Mouse (Mus musculus): ENCODE measurements around the gene Olfr825. TPM values are rescaled to one million over a fixed set of nuclear protein-coding genes. Genes with fewer than 3 reads are reported as not detected.

Gene Olfr825
- total and polyA plus RNA-seq, 2 experiments from 2014 or later, result not detected

Other genes with a start within 250 kb of the Olfr825 start
- not detected in 2 replicates for gene Olfr818, start 217.7 kb downstream of the Olfr825 start, total RNA-seq (2014; rRNA removed)
- not detected in 2 replicates for gene Olfr818, start 217.7 kb downstream of the Olfr825 start, polyA plus RNA-seq (2015; fragmentation: Nextera tagmentation; extraction: Ambion mirVana)
- gene Olfr819, start 199.5 kb downstream of the Olfr825 start, total RNA-seq (2014; rRNA removed), result not detected in 2 replicates
- not detected in 2 replicates for gene Olfr819, start 199.5 kb downstream of the Olfr825 start, polyA plus RNA-seq (2015; fragmentation: Nextera tagmentation; extraction: Ambion mirVana)
- gene Olfr247, start 190.6 kb downstream of the Olfr825 start, total RNA-seq (2014; rRNA removed), result not detected in 2 replicates
- not detected in 2 replicates for gene Olfr247, start 190.6 kb downstream of the Olfr825 start, polyA plus RNA-seq (2015; fragmentation: Nextera tagmentation; extraction: Ambion mirVana)
- gene Gm10310, start 181.7 kb downstream of the Olfr825 start, total RNA-seq (2014; rRNA removed), result not detected in 2 replicates
- gene Gm10310, start 181.7 kb downstream of the Olfr825 start, polyA plus RNA-seq (2015; fragmentation: Nextera tagmentation; extraction: Ambion mirVana), result not detected in 2 replicates
- gene Olfr820, start 154.1 kb downstream of the Olfr825 start, total RNA-seq (2014; rRNA removed), result not detected in 2 replicates
- not detected in 2 replicates for gene Olfr820, start 154.1 kb downstream of the Olfr825 start, polyA plus RNA-seq (2015; fragmentation: Nextera tagmentation; extraction: Ambion mirVana)
- not detected in 2 replicates for gene Olfr821, start 136.4 kb downstream of the Olfr825 start, total RNA-seq (2014; rRNA removed)
- gene Olfr821, start 136.4 kb downstream of the Olfr825 start, polyA plus RNA-seq (2015; fragmentation: Nextera tagmentation; extraction: Ambion mirVana), result not detected in 2 replicates
- gene Olfr822, start 95.6 kb downstream of the Olfr825 start, total RNA-seq (2014; rRNA removed), result not detected in 2 replicates
- gene Olfr822, start 95.6 kb downstream of the Olfr825 start, polyA plus RNA-seq (2015; fragmentation: Nextera tagmentation; extraction: Ambion mirVana), result not detected in 2 replicates
- gene Olfr823, start 51.4 kb downstream of the Olfr825 start, total RNA-seq (2014; rRNA removed), result not detected in 2 replicates
- gene Olfr823, start 51.4 kb downstream of the Olfr825 start, polyA plus RNA-seq (2015; fragmentation: Nextera tagmentation; extraction: Ambion mirVana), result not detected in 2 replicates
- gene Olfr824, start 36.8 kb downstream of the Olfr825 start, total RNA-seq (2014; rRNA removed), result not detected in 2 replicates
- not detected in 2 replicates for gene Olfr824, start 36.8 kb downstream of the Olfr825 start, polyA plus RNA-seq (2015; fragmentation: Nextera tagmentation; extraction: Ambion mirVana)
- not detected in 2 replicates for gene Olfr826, start 17.4 kb upstream of the Olfr825 start, total RNA-seq (2014; rRNA removed)
- gene Olfr826, start 17.4 kb upstream of the Olfr825 start, polyA plus RNA-seq (2015; fragmentation: Nextera tagmentation; extraction: Ambion mirVana), result not detected in 2 replicates
- gene Olfr827, start 47.6 kb upstream of the Olfr825 start, total RNA-seq (2014; rRNA removed), result not detected in 2 replicates
- gene Olfr827, start 47.6 kb upstream of the Olfr825 start, polyA plus RNA-seq (2015; fragmentation: Nextera tagmentation; extraction: Ambion mirVana), result not detected in 2 replicates
- gene Neurod4, start 113.5 kb upstream of the Olfr825 start, total RNA-seq (2014; rRNA removed), result 0.69 and 1.9 TPM in 2 replicates
- 0.78 and 1.2 TPM in 2 replicates for gene Neurod4, start 113.5 kb upstream of the Olfr825 start, polyA plus RNA-seq (2015; fragmentation: Nextera tagmentation; extraction: Ambion mirVana)
- not detected in 2 replicates for gene Tespa1, start 156.1 kb upstream of the Olfr825 start, total RNA-seq (2014; rRNA removed)
- not detected in 2 replicates for gene Tespa1, start 156.1 kb upstream of the Olfr825 start, polyA plus RNA-seq (2015; fragmentation: Nextera tagmentation; extraction: Ambion mirVana)
- gene Vmn2r84, start 227.6 kb upstream of the Olfr825 start, total RNA-seq (2014; rRNA removed), result under 0.01 and 0.05 TPM in 2 replicates
- 0.04 TPM in 1 of 2 replicates, not detected in the other for gene Vmn2r84, start 227.6 kb upstream of the Olfr825 start, polyA plus RNA-seq (2015; fragmentation: Nextera tagmentation; extraction: Ambion mirVana)

Measured in forebrain, postnatal 0 days (tissue).